Mouse (Mus musculus): ENCODE data around the gene Erv3. TPM values are rescaled to one million over a fixed set of nuclear protein-coding genes. Genes with fewer than 3 reads are reported as not detected.

Gene Erv3
- total and polyA plus RNA-seq, 3 experiments, result not detected

GRCm38 (mm10) chr2:131863472-131863871 is 3.9 kb upstream of the Erv3 start:
- Histone ChIP-seq H3K79me2 (replicated peaks; ENCODE audit: control insufficient read depth, extremely low read depth, insufficient read depth, poor library complexity, severe bottlenecking) (no peaks in the 10 kb centered on the region), H3K4me2 (ENCODE audit: insufficient read depth, low read depth, poor library complexity, severe bottlenecking) (no peak overlapping the region), H3K27ac (ENCODE audit: insufficient read depth, low read depth) (no peak overlapping the region), H3K4me3 (replicated peaks in 1 of 3; ENCODE audit: low read depth in 2 of 3, low read length in 2 of 3, poor library complexity in 1 of 3) (no peak overlapping the region), H3K9ac (ENCODE audit: insufficient read depth, low read depth) (no peak overlapping the region), H3K27me3 (replicated peaks) (peaks cover 15% of the 10 kb centered on the region), H3K4me1 (ENCODE audit: control insufficient read depth in 1 of 2, insufficient read depth in 2 of 2) (peaks cover 0 to 30% of the 10 kb centered on the region in 2 experiments; a peak in 2 of 4 replicates), H3K9me3 (replicated peaks; ENCODE audit: low read length) (no peaks in the 10 kb centered on the region), H3K36me3 (replicated peaks in 1 of 2; ENCODE audit: control insufficient read depth in 1 of 2, insufficient read depth in 1 of 2, low read length in 1 of 2) (no peaks in the 10 kb centered on the region)
- no peak for TF ChIP-seq TBP (conservative IDR thresholded peaks at IDR 0.05; ENCODE audit: low read depth, low read length)
- TF ChIP-seq ETS1 (conservative IDR thresholded peaks at IDR 0.05; ENCODE audit: low read depth, low read length), result no peak
- no peak for TF ChIP-seq IRF4 (IDR thresholded peaks at IDR 0.05; ENCODE audit: low read depth, low read length)
- TF ChIP-seq ZNF384 (IDR thresholded peaks at IDR 0.05; ENCODE audit: low read depth, low read length), result no peak
- no peak for TF ChIP-seq ZMIZ1 (IDR thresholded peaks at IDR 0.05; ENCODE audit: low read depth, low read length)
- no peak for TF ChIP-seq RAD21 (IDR thresholded peaks at IDR 0.05; ENCODE audit: low read depth, low read length)
- TF ChIP-seq MAX (IDR thresholded peaks at IDR 0.05; ENCODE audit: low read length), result no peak
- TF ChIP-seq ZC3H11A (IDR thresholded peaks at IDR 0.05; ENCODE audit: low read depth, low read length), result no peak
- TF ChIP-seq USF1 (IDR thresholded peaks at IDR 0.05; ENCODE audit: low read depth, low read length), result no peak
- no peak for TF ChIP-seq USF2 (conservative IDR thresholded peaks at IDR 0.05; ENCODE audit: low read depth, low read length)
- TF ChIP-seq NRF1 (IDR thresholded peaks at IDR 0.05; ENCODE audit: low read depth, low read length), result no peak
- TF ChIP-seq NELFE (IDR thresholded peaks at IDR 0.05; ENCODE audit: low read depth, low read length), result no peak
- no peak for TF ChIP-seq MEF2A (IDR thresholded peaks at IDR 0.05; ENCODE audit: borderline replicate concordance, low read depth, low read length)
- no peak for TF ChIP-seq JUN (IDR thresholded peaks at IDR 0.05; ENCODE audit: insufficient read depth, low read depth, low read length)
- no peak for TF ChIP-seq ELF1 (IDR thresholded peaks at IDR 0.05; ENCODE audit: low read depth, low read length)
- in situ Hi-C loops (cut with MboI; ENCODE audit: low pct_ligation_motif_present, low pct_unique_long_range_greater_than_20kb, low sequenced_read_pairs), result no loop called here
- dilution Hi-C loops (cut with MboI; ENCODE audit: extremely low pct_ligation_motif_present, extremely low pct_unique_long_range_greater_than_20kb, low sequenced_read_pairs), result no loop called here
- no peak for DNase-seq (ENCODE audit: extremely low read depth)

- Histone ChIP-seq H3K9me3 (replicated peaks; ENCODE audit: low read length) (no peaks in the 10 kb centered on the region), H3K4me2 (ENCODE audit: insufficient read depth, low read depth, poor library complexity, severe bottlenecking) (no peak overlapping the region), H3K36me3 (replicated peaks in 1 of 2; ENCODE audit: control insufficient read depth in 1 of 2, insufficient read depth in 1 of 2, low read length in 1 of 2) (no peaks in the 10 kb centered on the region), H3K79me2 (replicated peaks; ENCODE audit: control insufficient read depth, extremely low read depth, insufficient read depth, poor library complexity, severe bottlenecking) (no peaks in the 10 kb centered on the region), H3K27ac (ENCODE audit: insufficient read depth, low read depth) (no peak overlapping the region), H3K4me1 (ENCODE audit: control insufficient read depth in 1 of 2, insufficient read depth in 2 of 2) (peaks cover 0 to 24% of the 10 kb centered on the region in 2 experiments; a peak in 2 of 4 replicates), H3K4me3 (replicated peaks in 1 of 3; ENCODE audit: low read depth in 2 of 3, low read length in 2 of 3, poor library complexity in 1 of 3) (no peak overlapping the region), H3K9ac (ENCODE audit: insufficient read depth, low read depth) (no peak overlapping the region), H3K27me3 (replicated peaks) (peaks cover 17% of the 10 kb centered on the region)
- dilution Hi-C loops (cut with MboI; ENCODE audit: extremely low pct_ligation_motif_present, extremely low pct_unique_long_range_greater_than_20kb, low sequenced_read_pairs) (no loop called here), in situ Hi-C loops (cut with MboI; ENCODE audit: low pct_ligation_motif_present, low pct_unique_long_range_greater_than_20kb, low sequenced_read_pairs) (no loop called here)
- TF ChIP-seq E2F4 (IDR thresholded peaks at IDR 0.05; ENCODE audit: insufficient replicate concordance, low read depth, low read length) (no peak), RCOR1 (conservative IDR thresholded peaks at IDR 0.05; ENCODE audit: low read depth, low read length) (no peak), KAT2A (IDR thresholded peaks at IDR 0.05; ENCODE audit: insufficient replicate concordance, low read length) (no peak), TBP (conservative IDR thresholded peaks at IDR 0.05; ENCODE audit: low read depth, low read length) (no peak), ZC3H11A (IDR thresholded peaks at IDR 0.05; ENCODE audit: low read depth, low read length) (no peak), EP300 (IDR thresholded peaks at IDR 0.05; ENCODE audit: low read length) (no peak), BHLHE40 (IDR thresholded peaks at IDR 0.05; ENCODE audit: low read depth, low read length) (no peak), NELFE (IDR thresholded peaks at IDR 0.05; ENCODE audit: low read depth, low read length) (no peak), MAZ (IDR thresholded peaks at IDR 0.05; ENCODE audit: low read depth, low read length) (no peak), TCF12 (IDR thresholded peaks at IDR 0.05; ENCODE audit: low read depth, low read length) (no peak), CTCF (conservative IDR thresholded peaks at IDR 0.05 in 1 of 2, IDR thresholded peaks at IDR 0.05 in 1 of 2; ENCODE audit: low read depth in 2 of 2, low read length in 2 of 2) (no peak), MEF2A (IDR thresholded peaks at IDR 0.05; ENCODE audit: borderline replicate concordance, low read depth, low read length) (no peak), SMC3 (IDR thresholded peaks at IDR 0.05; ENCODE audit: low read depth, low read length) (no peak), MXI1 (IDR thresholded peaks at IDR 0.05; ENCODE audit: low read depth, low read length) (no peak), CHD1 (IDR thresholded peaks at IDR 0.05; ENCODE audit: low read depth, low read length) (no peak), ETS1 (conservative IDR thresholded peaks at IDR 0.05; ENCODE audit: low read depth, low read length) (no peak), USF1 (IDR thresholded peaks at IDR 0.05; ENCODE audit: low read depth, low read length) (no peak), RAD21 (IDR thresholded peaks at IDR 0.05; ENCODE audit: low read depth, low read length) (no peak), JUND (conservative IDR thresholded peaks at IDR 0.05; ENCODE audit: low read depth, low read length) (no peak)
- no peak for DNase-seq (ENCODE audit: extremely low read depth)
These were observed 3.2 kb upstream of the Erv3 start for GRCm38 (mm10) chr2:131862617-131863275.
